Mouse (Mus musculus): ENCODE measurements around the gene Slc10a7. TPM values are rescaled to one million over a fixed set of nuclear protein-coding genes. Genes with fewer than 3 reads are reported as not detected.
"Not testable (repeated sequence)": the region's sequence is repeated elsewhere in the genome, so short reads cannot be mapped to it uniquely, and the experiment has no call there.

The Slc10a7 gene
- total and polyA plus RNA-seq, 3 experiments, result 13.7 to 27.3 TPM; not detected in 1

DNA sequence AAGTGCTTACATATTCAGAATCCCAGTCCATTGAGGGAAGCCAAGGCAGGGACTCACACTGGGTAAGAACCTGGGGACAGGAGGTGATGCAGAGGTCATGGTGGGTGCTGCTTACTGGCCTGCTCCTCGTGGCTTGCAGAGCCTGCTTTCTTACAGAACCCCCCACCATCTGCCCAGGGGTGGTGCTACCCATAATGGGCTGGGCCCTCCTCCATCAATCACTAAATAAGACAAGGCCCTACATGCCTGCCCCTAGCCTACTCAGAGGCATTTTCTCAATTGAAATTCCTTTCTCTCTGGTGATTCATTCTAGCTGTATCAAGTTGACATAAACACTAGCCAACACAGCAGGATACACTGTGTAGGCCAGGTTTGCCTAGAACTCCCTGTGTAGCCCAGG is 34.5 kb downstream of the Slc10a7 start:
- H3K27me3 ChIP-seq (ENCODE audit: control insufficient read depth in 1 of 2, insufficient read depth in 2 of 2, low read length in 2 of 2), result no peaks in the 10 kb centered on the region
- no peak overlapping the region for H3K27ac ChIP-seq (ENCODE audit: control insufficient read depth, low read depth, low read length)
- TF ChIP-seq ZNF384 (IDR thresholded peaks at IDR 0.05; ENCODE audit: low read depth, low read length) (no peak), NRF1 (IDR thresholded peaks at IDR 0.05; ENCODE audit: insufficient read depth, low read depth, low read length, poor library complexity, severe bottlenecking) (no peak), POLR2AphosphoS5 (IDR thresholded peaks at IDR 0.05; ENCODE audit: borderline replicate concordance, low read depth, low read length) (no peak), ZMIZ1 (IDR thresholded peaks at IDR 0.05; ENCODE audit: low read depth, low read length) (no peak), RAD21 (IDR thresholded peaks at IDR 0.05; ENCODE audit: low read depth, low read length) (no peak), TAL1 (IDR thresholded peaks at IDR 0.05; ENCODE audit: low read length) (no peak)
- peaks cover 0 to 5% of the 10 kb centered on the region in 2 experiments; a peak in 2 of 4 replicates for H3K36me3 ChIP-seq (ENCODE audit: control insufficient read depth in 1 of 2, insufficient read depth in 2 of 2, low read length in 2 of 2)
- H3K9me3 ChIP-seq (replicated peaks; ENCODE audit: insufficient read depth, low read length), result no peaks in the 10 kb centered on the region
- H3K9ac ChIP-seq (ENCODE audit: control insufficient read depth, low read depth, low read length, poor library complexity, severe bottlenecking), result no peak overlapping the region
- no peak overlapping the region for H3K4me3 ChIP-seq (ENCODE audit: control insufficient read depth in 1 of 2, insufficient read depth in 1 of 2, low read depth in 2 of 2, low read length in 2 of 2)
- no peak for DNase-seq (ENCODE audit: low read depth, low spot score)
- H3K4me1 ChIP-seq (ENCODE audit: control insufficient read depth in 1 of 2, insufficient read depth in 2 of 2, low read length in 2 of 2), result no peaks in the 10 kb centered on the region
- H3K79me2 ChIP-seq (ENCODE audit: control insufficient read depth, insufficient read depth, low read length, poor library complexity), result no peaks in the 10 kb centered on the region

DNA sequence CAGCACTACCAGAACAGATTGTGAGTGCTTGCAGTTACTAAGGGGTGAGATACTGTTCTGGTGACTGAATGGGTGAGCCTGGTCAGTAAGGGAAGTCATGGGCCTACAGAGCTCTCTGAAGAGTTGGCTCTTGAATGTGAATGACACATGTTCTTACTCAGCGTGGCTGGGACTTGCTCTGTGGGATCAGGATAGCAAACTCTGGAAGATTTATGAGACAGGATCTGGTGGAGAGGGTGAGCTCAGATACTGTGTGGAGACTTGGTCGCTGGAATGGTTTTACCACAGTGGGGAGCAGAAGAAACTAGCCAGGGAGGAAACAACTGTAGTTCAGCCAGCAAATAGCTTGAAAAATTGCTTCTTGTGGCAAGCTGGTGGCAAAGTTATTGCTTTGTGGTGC is 35.4 kb downstream of the Slc10a7 start:
- Histone ChIP-seq H3K27ac (ENCODE audit: control insufficient read depth, low read depth, low read length) (no peak overlapping the region), H3K79me2 (ENCODE audit: control insufficient read depth, insufficient read depth, low read length, poor library complexity) (no peaks in the 10 kb centered on the region), H3K9ac (ENCODE audit: control insufficient read depth, low read depth, low read length, poor library complexity, severe bottlenecking) (no peak overlapping the region), H3K9me3 (replicated peaks; ENCODE audit: insufficient read depth, low read length) (no peaks in the 10 kb centered on the region), H3K27me3 (ENCODE audit: control insufficient read depth in 1 of 2, insufficient read depth in 2 of 2, low read length in 2 of 2) (no peaks in the 10 kb centered on the region), H3K36me3 (ENCODE audit: control insufficient read depth in 1 of 2, insufficient read depth in 2 of 2, low read length in 2 of 2) (peaks cover 0 to 5% of the 10 kb centered on the region in 2 experiments; a peak in 2 of 4 replicates), H3K4me3 (ENCODE audit: control insufficient read depth in 1 of 2, insufficient read depth in 1 of 2, low read depth in 2 of 2, low read length in 2 of 2) (no peak overlapping the region), H3K4me1 (ENCODE audit: control insufficient read depth in 1 of 2, insufficient read depth in 2 of 2, low read length in 2 of 2) (no peaks in the 10 kb centered on the region)
- DNase-seq (ENCODE audit: low read depth, low spot score), result no peak
- TF ChIP-seq TAL1 (IDR thresholded peaks at IDR 0.05; ENCODE audit: low read length), result no peak
- no peak for TF ChIP-seq CHD1 (IDR thresholded peaks at IDR 0.05; ENCODE audit: low read depth, low read length)
- no peak for TF ChIP-seq MEF2A (IDR thresholded peaks at IDR 0.05; ENCODE audit: extremely low read depth, insufficient replicate concordance, low read depth, low read length, poor library complexity, severe bottlenecking)
- no peak for TF ChIP-seq TCF12 (IDR thresholded peaks at IDR 0.05; ENCODE audit: low read depth, low read length)
- TF ChIP-seq E2F4 (IDR thresholded peaks at IDR 0.05; ENCODE audit: borderline replicate concordance, low read depth, low read length), result no peak
- no peak for TF ChIP-seq ZMIZ1 (IDR thresholded peaks at IDR 0.05; ENCODE audit: low read depth, low read length)
- no peak for TF ChIP-seq CTCF (IDR thresholded peaks at IDR 0.05 in 2 of 3, conservative IDR thresholded peaks at IDR 0.05 in 1 of 3; ENCODE audit: control insufficient read depth in 1 of 3, insufficient read depth in 1 of 3, low read depth in 2 of 3, low read length in 3 of 3, poor library complexity in 1 of 3, severe bottlenecking in 1 of 3)
- no peak for TF ChIP-seq KAT2A (conservative IDR thresholded peaks at IDR 0.05; ENCODE audit: low read depth, low read length)
- TF ChIP-seq ZNF384 (IDR thresholded peaks at IDR 0.05; ENCODE audit: low read depth, low read length), result no peak
- TF ChIP-seq POLR2AphosphoS5 (IDR thresholded peaks at IDR 0.05; ENCODE audit: borderline replicate concordance, low read depth, low read length), result no peak
- no peak for TF ChIP-seq MYB (IDR thresholded peaks at IDR 0.05; ENCODE audit: low read depth, low read length)
- TF ChIP-seq RCOR1 (IDR thresholded peaks at IDR 0.05; ENCODE audit: low read depth, low read length), result no peak
- no peak for TF ChIP-seq POLR2AphosphoS2 (IDR thresholded peaks at IDR 0.05; ENCODE audit: low read length)
- no peak for TF ChIP-seq MAFK (IDR thresholded peaks at IDR 0.05; ENCODE audit: borderline replicate concordance, low read depth, low read length)
- no peak for TF ChIP-seq MYC (IDR thresholded peaks at IDR 0.05; ENCODE audit: low read depth, low read length)
- TF ChIP-seq GABPA (IDR thresholded peaks at IDR 0.05; ENCODE audit: low read depth, low read length), result no peak
- TF ChIP-seq NELFE (IDR thresholded peaks at IDR 0.05; ENCODE audit: low read depth, low read length), result no peak

DNA sequence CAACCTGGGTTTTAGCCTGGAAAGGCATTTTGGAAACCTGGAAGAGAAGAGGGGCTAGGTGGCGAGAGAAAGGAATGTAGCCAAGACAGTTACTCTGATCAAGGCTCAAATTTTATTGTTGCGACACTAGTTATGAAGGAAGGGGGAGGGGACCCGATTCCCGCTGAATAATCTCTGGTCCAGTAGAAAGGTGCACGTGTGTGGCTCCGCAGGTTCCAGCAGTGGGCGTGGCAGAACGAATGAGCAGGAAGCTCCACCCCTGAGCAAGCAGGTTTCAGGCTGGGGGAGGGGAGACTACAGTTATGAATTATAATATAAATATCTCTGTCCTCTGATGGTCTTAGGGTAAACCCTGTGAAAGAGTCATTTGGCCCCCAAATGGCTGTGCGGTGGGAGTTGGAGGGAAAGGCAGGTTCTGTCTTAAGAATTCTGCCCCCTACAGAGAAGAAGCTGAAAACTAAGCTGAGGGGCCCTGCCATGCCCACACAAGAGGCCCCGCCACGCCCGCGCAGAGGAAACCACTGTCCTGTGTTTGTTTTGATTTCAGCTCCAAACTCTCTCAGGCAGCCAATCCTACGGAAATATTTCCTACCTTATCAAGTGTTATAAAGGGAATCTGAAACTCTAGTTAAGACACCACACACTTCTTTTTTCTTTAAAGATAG is 36.1 kb downstream of the Slc10a7 start:
- H3K27me3 ChIP-seq (ENCODE audit: control insufficient read depth in 1 of 2, insufficient read depth in 2 of 2, low read length in 2 of 2); H3K9me3 ChIP-seq (replicated peaks; ENCODE audit: insufficient read depth, low read length); H3K9ac ChIP-seq (ENCODE audit: control insufficient read depth, low read depth, low read length, poor library complexity, severe bottlenecking); DNase-seq (ENCODE audit: low read depth, low spot score); H3K79me2 ChIP-seq (ENCODE audit: control insufficient read depth, insufficient read depth, low read length, poor library complexity); H3K4me3 ChIP-seq (ENCODE audit: control insufficient read depth in 1 of 2, insufficient read depth in 1 of 2, low read depth in 2 of 2, low read length in 2 of 2); H3K4me1 ChIP-seq (ENCODE audit: control insufficient read depth in 1 of 2, insufficient read depth in 2 of 2, low read length in 2 of 2); H3K27ac ChIP-seq (ENCODE audit: control insufficient read depth, low read depth, low read length); H3K36me3 ChIP-seq (ENCODE audit: control insufficient read depth in 1 of 2, insufficient read depth in 2 of 2, low read length in 2 of 2): not testable (repeated sequence)

All from MEL (cell line).